Mouse (Mus musculus) E14TG2a.4 (cell line): ENCODE results near the gene Bloc1s6.

Source experiments
- CTCF ChIP-seq: conservative IDR thresholded peaks from 2 replicates; pipeline ENCODE4 v1.5.1; 2014; ENCODE audit warnings: low read length
- NANOG ChIP-seq: IDR thresholded peaks from 2 replicates; pipeline ENCODE4 v1.6.1; 2014; ENCODE audit warnings: borderline replicate concordance, low read length, mixed read lengths

GRCm38 (mm10) chr2:122731456-122731855 lies 6.8 kb upstream of the Bloc1s6 start:
- TF ChIP-seq CTCF, result no peak
- TF ChIP-seq NANOG, result no peak
